Mouse (Mus musculus): Measurements from ENCODE around the gene Scimp. TPM values are rescaled to one million over a fixed set of nuclear protein-coding genes. Genes with fewer than 3 reads are reported as not detected.

The Scimp gene
- polyA plus RNA-seq, 1 experiment from 2014 or later, result 0.25 TPM

DNA sequence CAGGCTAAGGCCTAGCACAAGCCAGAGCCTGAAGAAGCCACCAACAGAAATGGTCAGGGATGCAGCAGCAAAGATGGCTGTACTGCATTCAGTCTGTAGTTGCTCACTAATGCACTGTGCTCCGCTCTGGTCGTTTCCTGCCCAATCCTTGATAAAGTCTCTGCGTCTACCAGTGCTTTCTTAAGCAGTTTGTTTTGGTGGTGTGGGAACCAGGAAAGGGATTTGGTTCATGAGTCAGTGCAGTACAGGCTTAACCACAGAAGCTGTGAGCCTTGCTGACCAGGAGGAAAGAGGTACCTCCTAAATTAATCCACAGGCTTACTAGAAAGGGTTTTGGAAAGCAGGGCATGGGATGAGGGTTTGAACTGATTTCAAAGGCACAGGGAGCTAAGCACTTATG is 4.3 kb downstream of the Scimp start:
- Histone ChIP-seq H3K27me3 (no peaks in the 10 kb centered on the region), H3K4me2 (no peak overlapping the region), H3K27ac (no peak overlapping the region), H3K9me3 (replicated peaks) (no peaks in the 10 kb centered on the region), H3K4me1 (peaks cover 3% of the 10 kb centered on the region; the same call in 1 of the 2 replicates), H3K9ac (no peak overlapping the region), H3K4me3 (replicated peaks) (no peak overlapping the region), H3K36me3 (no peaks in the 10 kb centered on the region)
- ATAC-seq (replicated peaks; ENCODE audit: low FRiP score), result no peak
- WGBS, result 63% methylated on average over 3 of the region's 3 CpGs

DNA sequence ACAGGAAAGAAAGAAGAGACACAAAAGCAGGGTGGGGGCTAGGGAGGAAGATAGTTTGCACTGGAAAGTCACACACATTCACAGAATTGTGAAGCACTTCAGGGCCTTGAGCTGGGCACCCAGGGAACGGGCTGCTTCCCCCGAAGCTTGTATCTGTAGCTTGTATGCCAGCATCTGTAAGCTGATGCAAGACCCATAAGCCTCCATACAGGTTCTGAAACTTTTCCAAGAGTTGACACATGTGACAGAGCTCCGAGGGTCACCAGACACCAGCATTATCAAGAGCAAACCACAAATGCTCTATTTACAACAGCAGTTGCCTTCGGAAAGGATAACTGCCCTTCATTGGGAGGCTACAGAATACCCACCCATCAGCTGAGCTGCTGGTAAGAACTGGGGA is 4.8 kb downstream of the Scimp start:
- H3K4me2 ChIP-seq, result no peak overlapping the region
- no peak for ATAC-seq (replicated peaks; ENCODE audit: low FRiP score)
- no peaks in the 10 kb centered on the region for H3K36me3 ChIP-seq
- H3K9ac ChIP-seq, result no peak overlapping the region
- no peak overlapping the region for H3K27ac ChIP-seq
- H3K9me3 ChIP-seq (replicated peaks), result no peaks in the 10 kb centered on the region
- H3K4me1 ChIP-seq, result peaks cover 3% of the 10 kb centered on the region; the same call in 1 of the 2 replicates
- WGBS, result 84% methylated on average over 4 of the region's 4 CpGs
- no peaks in the 10 kb centered on the region for H3K27me3 ChIP-seq
- H3K4me3 ChIP-seq (replicated peaks), result no peak overlapping the region

DNA sequence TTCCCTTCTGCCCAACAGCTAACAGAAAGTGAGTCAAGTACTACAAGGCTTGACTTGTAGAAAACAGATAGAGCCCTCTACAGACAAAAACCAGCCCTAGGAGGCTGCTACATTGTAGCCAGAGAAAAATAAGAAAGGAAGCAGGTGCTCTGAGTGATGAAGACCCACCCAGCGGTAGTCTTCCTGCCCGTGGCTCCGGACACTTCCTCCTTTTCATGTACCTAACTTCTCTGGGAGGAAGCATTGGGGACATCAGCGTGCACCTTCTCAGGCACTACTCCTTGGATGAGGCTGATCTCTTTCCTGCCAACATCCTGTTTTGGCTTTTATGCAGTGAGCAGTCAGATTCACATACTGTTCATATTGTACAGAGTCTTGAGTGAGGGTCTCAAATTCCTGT is 5.7 kb downstream of the Scimp start:
- H3K4me3 ChIP-seq (replicated peaks), result no peak overlapping the region
- no peak for ATAC-seq (replicated peaks; ENCODE audit: low FRiP score)
- H3K27me3 ChIP-seq, result no peaks in the 10 kb centered on the region
- no peaks in the 10 kb centered on the region for H3K9me3 ChIP-seq (replicated peaks)
- 78% methylated on average over 4 of the region's 4 CpGs for WGBS
- peaks cover 3% of the 10 kb centered on the region; the same call in 1 of the 2 replicates for H3K4me1 ChIP-seq
- H3K27ac ChIP-seq, result no peak overlapping the region
- no peak overlapping the region for H3K9ac ChIP-seq
- H3K4me2 ChIP-seq, result no peak overlapping the region
- no peaks in the 10 kb centered on the region for H3K36me3 ChIP-seq

DNA sequence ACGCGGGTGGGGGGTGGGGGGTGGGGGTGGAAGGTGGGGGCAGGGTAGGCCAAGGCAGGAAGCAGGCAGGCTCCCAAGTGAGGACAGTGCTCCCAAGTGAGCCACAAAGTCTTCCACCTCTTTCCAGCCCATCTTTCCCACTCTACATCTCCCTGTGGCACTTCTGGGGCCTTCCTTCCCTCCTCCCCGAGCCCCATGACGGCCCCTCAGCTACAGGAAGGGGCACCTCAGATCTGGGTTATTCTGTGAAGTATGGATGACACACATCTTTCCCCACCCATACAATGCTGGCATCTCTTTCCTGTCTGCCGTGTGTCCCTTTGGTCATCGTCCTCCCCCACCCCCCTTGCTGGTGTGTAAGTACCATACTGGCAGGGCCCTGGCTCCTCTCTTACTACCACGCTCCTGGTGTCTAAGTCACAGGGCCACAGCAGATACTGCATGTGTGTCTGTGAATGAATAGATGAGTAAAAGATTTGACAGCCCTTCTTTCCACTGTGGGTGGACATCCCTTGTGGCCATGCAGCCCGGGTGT is 6.7 kb downstream of the Scimp start:
- Histone ChIP-seq H3K36me3 (no peaks in the 10 kb centered on the region), H3K9me3 (replicated peaks) (no peaks in the 10 kb centered on the region), H3K4me2 (peak overlapping the region; percentile 10), H3K4me1 (peaks cover 3% of the 10 kb centered on the region; the same call in 1 of the 2 replicates), H3K9ac (no peak overlapping the region), H3K27ac (peak overlapping the region; percentile 45; the same call in 1 of the 2 replicates), H3K4me3 (replicated peaks) (no peak overlapping the region), H3K27me3 (no peaks in the 10 kb centered on the region)
- ATAC-seq (replicated peaks; ENCODE audit: low FRiP score), result no peak
- WGBS, result 77% methylated on average over 8 of the region's 8 CpGs

DNA sequence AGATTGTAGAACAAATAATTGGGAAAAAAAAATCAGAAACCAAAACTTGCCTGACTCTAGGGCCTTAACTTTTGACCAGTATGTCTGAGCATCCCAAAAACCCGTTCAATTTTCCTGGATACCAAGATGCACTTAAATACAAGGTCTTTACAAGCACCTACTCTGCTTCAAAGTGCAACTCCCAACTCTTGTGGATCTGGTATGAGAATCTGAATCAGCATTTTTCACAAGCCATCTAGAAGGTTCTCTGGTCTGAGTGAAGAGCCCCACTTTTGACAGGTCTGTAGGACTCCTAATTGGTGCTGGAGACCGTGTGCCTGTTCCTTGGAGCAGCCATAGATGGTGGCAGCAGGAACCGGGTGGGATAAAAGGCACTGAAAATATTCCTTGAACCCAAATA is 8.0 kb downstream of the Scimp start:
- Histone ChIP-seq H3K36me3 (no peaks in the 10 kb centered on the region), H3K4me3 (replicated peaks) (no peak overlapping the region), H3K9ac (no peak overlapping the region), H3K27me3 (no peaks in the 10 kb centered on the region), H3K4me2 (no peak overlapping the region), H3K9me3 (replicated peaks) (no peaks in the 10 kb centered on the region), H3K4me1 (peaks cover 3% of the 10 kb centered on the region; the same call in 1 of the 2 replicates), H3K27ac (peak overlapping the region; percentile 45; the same call in 1 of the 2 replicates)
- ATAC-seq (replicated peaks; ENCODE audit: low FRiP score), result no peak
- WGBS, result 82% methylated on average over 3 of the region's 3 CpGs

DNA sequence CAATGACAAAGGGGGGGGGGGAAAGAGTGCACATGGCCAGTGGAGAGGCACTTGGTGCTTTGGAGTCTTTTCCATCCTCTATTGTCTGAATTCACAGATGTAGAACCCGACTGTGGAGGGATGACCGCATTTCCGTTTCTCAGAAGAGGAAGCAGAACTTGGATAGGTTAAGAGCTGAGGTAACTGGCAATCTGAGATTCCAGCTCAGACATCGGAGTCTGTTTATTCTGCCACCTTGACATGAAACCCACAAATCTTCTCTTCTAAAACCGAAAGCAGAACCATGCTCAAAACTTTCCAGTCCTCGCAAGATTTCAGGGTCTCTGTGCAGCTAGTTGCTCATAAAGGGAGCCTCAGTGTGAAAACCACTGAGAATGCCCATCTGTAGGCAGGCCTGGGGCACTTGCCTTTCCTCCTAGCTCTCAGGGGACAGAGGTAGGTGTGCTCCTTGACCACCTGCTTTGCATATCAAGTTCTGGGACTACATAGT is 8.6 kb downstream of the Scimp start:
- ATAC-seq (replicated peaks; ENCODE audit: low FRiP score), result no peak
- Histone ChIP-seq H3K27ac (no peak overlapping the region), H3K4me2 (no peak overlapping the region), H3K36me3 (no peaks in the 10 kb centered on the region), H3K27me3 (no peaks in the 10 kb centered on the region), H3K9me3 (replicated peaks) (no peaks in the 10 kb centered on the region), H3K4me1 (peaks cover 3% of the 10 kb centered on the region; the same call in 1 of the 2 replicates), H3K4me3 (replicated peaks) (no peak overlapping the region), H3K9ac (no peak overlapping the region)
- 70% methylated on average over 6 of the region's 6 CpGs for WGBS

DNA sequence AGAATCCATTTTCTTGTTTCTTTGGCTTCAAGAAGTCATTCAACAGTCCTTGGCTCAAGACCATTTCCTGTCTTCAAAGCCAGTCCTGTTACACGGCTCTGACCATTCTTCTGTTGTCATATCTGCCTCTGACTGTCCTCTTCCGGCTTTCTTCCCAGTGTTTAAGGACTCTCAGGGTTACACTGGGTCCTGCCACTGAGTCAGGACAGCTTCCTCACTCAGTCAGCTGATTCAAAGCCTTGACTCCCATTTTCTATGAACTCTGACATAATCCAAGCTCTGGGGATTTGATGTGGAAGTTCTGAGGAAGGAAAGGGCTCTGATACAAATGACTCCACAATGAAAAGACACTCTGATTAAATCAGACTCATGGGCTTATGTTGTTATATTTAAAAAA is 9.5 kb downstream of the Scimp start:
- WGBS, result 73% methylated on average over 2 of the region's 2 CpGs
- no peak for ATAC-seq (replicated peaks; ENCODE audit: low FRiP score)
- Histone ChIP-seq H3K4me3 (replicated peaks) (no peak overlapping the region), H3K9ac (no peak overlapping the region), H3K9me3 (replicated peaks) (no peaks in the 10 kb centered on the region), H3K27ac (no peak overlapping the region), H3K4me2 (no peak overlapping the region), H3K36me3 (no peaks in the 10 kb centered on the region), H3K27me3 (no peaks in the 10 kb centered on the region), H3K4me1 (peaks cover 3% of the 10 kb centered on the region; the same call in 1 of the 2 replicates)

DNA sequence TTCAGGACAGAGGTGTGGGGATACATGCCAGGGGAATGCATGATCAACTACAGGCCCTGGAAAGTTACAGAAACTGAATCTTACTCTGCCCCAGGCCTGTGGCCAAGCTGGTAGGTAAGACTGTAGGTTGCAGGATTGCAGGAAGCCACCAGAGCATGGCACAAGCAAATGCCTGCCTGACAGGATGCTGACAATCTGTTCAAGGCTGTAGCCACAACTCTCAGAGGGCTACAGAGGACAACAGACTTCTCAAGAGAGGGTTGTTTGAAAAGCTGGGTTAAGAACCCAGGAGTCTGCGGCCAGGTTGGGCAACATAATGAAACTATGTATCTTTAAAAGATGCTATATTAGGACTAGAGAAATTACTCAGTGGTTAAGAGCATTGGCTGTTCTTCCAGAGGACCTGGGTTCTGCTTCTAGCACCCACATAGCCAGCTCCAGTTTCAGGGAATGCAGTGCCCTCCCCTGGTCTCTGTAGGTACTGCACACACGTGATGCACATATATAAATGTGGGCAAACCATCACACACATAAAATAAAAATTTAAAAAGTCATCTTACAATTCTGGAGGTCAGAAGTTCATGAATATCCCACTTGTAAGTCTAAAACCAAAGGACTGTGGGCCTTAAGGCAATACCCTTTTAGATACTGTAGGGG is 10.1 kb downstream of the Scimp start:
- no peaks in the 10 kb centered on the region for H3K36me3 ChIP-seq
- ATAC-seq (replicated peaks; ENCODE audit: low FRiP score), result no peak

DNA sequence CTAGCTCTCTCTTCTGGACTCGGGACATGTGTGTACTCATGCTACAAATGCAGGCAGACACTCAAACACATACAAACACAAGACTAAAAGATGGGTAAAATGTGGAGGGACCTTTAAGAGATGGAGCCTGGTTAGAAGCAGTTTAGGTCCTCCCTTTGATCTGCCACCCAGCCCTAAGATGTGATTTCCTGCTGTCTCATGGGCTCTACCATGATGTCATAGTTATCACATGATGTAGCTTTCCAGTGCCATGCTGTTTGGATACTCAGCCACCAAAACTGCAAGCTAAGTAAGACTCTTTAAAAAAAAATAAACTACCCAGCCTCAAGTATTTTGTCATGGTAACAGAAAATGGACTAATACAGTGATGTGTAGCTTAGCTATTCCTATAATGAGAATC is 20.0 kb downstream of the Scimp start:
- H3K4me2 ChIP-seq, result no peak overlapping the region
- no peak overlapping the region for H3K9ac ChIP-seq
- no peak overlapping the region for H3K4me3 ChIP-seq (replicated peaks)
- no peaks in the 10 kb centered on the region for H3K36me3 ChIP-seq
- no peaks in the 10 kb centered on the region for H3K27me3 ChIP-seq
- WGBS, result 93% methylated on average over 1 of the region's 1 CpGs
- ATAC-seq (replicated peaks; ENCODE audit: low FRiP score), result no peak
- no peaks in the 10 kb centered on the region for H3K4me1 ChIP-seq
- no peaks in the 10 kb centered on the region for H3K9me3 ChIP-seq (replicated peaks)
- no peak overlapping the region for H3K27ac ChIP-seq

More for the DNA sequence above, 10.1 kb downstream of the Scimp start:
- no peak overlapping the region for H3K4me2 ChIP-seq
- no peak overlapping the region for H3K4me3 ChIP-seq (replicated peaks)
- no peaks in the 10 kb centered on the region for H3K27me3 ChIP-seq
- no peak overlapping the region for H3K27ac ChIP-seq
- no peaks in the 10 kb centered on the region for H3K9me3 ChIP-seq (replicated peaks)
- H3K9ac ChIP-seq, result no peak overlapping the region
- H3K4me1 ChIP-seq, result peaks cover 3% of the 10 kb centered on the region; the same call in 1 of the 2 replicates
- 92% methylated on average over 2 of the region's 2 CpGs for WGBS

DNA sequence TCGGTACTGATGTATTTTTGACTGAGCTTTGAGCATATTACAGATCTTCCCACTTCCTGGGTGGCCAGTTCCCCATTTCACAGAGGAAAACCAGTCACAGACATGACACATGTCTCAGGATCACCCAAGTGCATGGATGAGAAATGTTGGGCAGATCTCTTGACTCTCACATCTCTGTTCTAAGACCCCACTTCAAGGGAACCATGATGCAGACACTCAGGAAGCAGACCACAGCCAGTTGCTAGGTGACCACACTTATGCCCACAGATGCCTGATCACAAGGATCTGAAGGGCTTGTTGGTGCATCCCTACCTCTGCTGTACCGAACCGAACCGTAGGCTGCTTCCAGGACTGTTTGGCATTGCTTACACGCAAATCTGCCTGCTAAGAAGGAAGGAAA is 20.7 kb downstream of the Scimp start:
- Histone ChIP-seq H3K4me1 (0 out of 2 replicates have a peak, but pooled peaks cover 2% of the 10 kb centered on the region), H3K4me2 (no peak overlapping the region), H3K9ac (no peak overlapping the region), H3K36me3 (no peaks in the 10 kb centered on the region), H3K4me3 (replicated peaks) (no peak overlapping the region), H3K9me3 (replicated peaks) (no peaks in the 10 kb centered on the region), H3K27ac (no peak overlapping the region), H3K27me3 (no peaks in the 10 kb centered on the region)
- 86% methylated on average over 5 of the region's 5 CpGs for WGBS
- ATAC-seq (replicated peaks; ENCODE audit: low FRiP score), result no peak

DNA sequence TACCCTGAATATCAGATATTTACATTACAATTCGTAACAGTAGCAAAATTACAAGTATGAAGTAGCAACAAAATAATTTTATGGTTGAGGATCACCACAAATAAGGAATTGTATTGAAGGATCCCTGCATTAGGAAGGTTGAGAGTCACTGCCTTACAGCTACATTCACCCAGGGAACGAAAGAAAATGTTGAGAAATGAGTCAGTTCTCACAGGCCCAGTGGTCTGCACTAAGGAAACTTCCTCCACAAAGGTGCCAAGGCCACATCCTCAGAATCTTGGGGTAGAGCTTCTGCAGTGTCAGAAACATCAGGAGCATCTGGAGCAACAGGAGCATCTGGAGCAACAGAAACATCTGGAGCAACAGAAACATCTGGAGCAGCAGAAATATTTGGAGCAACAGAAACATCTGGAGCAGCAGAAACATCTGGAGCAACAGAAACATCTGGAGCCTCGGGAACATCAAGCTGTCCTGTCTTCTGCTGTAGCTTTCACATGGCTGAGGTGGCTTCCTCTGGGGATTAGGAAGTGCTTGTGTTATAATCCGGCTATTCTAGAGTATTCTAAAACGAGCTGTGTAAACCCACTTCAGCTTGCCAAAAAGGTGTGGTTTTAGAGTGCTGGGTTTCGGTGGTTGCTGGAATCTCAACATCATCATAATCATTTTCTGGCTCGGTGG is 21.4 kb downstream of the Scimp start:
- H3K27ac ChIP-seq, result no peak overlapping the region
- ATAC-seq (replicated peaks; ENCODE audit: low FRiP score), result no peak
- no peaks in the 10 kb centered on the region for H3K27me3 ChIP-seq
- H3K36me3 ChIP-seq, result no peaks in the 10 kb centered on the region
- 68% methylated on average over 7 of the region's 7 CpGs for WGBS
- H3K4me3 ChIP-seq (replicated peaks), result no peak overlapping the region
- H3K4me1 ChIP-seq, result 0 out of 2 replicates have a peak, but pooled peaks cover 4% of the 10 kb centered on the region
- no peaks in the 10 kb centered on the region for H3K9me3 ChIP-seq (replicated peaks)
- H3K9ac ChIP-seq, result no peak overlapping the region
- no peak overlapping the region for H3K4me2 ChIP-seq

DNA sequence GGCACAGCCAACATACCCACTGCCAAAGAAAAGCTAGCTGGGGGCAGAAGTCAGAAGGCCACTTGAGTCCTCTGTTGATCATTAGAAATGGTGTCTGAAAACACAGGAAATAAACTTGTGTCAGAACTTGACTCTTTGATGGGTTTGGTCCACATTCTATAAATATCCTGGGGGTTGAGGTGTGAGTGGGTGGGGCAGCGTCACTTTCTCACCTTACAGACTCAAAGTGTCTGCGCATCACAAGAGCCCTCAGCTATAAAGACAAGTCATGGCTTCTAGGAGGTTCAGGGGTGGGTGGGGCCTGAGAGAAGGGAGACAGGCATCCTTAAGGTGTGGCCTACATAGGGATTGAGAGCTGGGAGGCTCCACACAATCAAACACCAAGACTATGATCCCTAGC is 22.0 kb downstream of the Scimp start:
- Histone ChIP-seq H3K9me3 (replicated peaks) (no peaks in the 10 kb centered on the region), H3K27me3 (no peaks in the 10 kb centered on the region), H3K36me3 (no peaks in the 10 kb centered on the region), H3K27ac (no peak overlapping the region), H3K4me2 (no peak overlapping the region), H3K4me3 (replicated peaks) (no peak overlapping the region), H3K9ac (no peak overlapping the region), H3K4me1 (0 out of 2 replicates have a peak, but pooled peaks cover 4% of the 10 kb centered on the region)
- ATAC-seq (replicated peaks; ENCODE audit: low FRiP score), result no peak
- 62% methylated on average over 2 of the region's 2 CpGs for WGBS

All from kidney, embryonic 15.5 days (tissue).